Mouse (Mus musculus) CH12.LX (cell line): Measurements from ENCODE around the gene Ncoa1.

ENCODE experiments used
- CTCF ChIP-seq, 2 experiments: IDR thresholded peaks in 1 of 2; conservative IDR thresholded peaks in 1 of 2; 2 replicates each; pipeline ENCODE4 v1.5.1; 2011 to 2012; ENCODE audit warnings: low read depth in 2 of 2, low read length in 2 of 2, improper control_type of control experiment in 1 of 2, inconsistent platforms in 1 of 2, mild to moderate bottlenecking in 1 of 2, moderate library complexity in 1 of 2
- EP300 ChIP-seq: IDR thresholded peaks from 2 replicates; pipeline ENCODE4 v1.6.1; 2011; ENCODE audit warnings: low read length, improper control_type of control experiment
- GABPA ChIP-seq: IDR thresholded peaks from 2 replicates; pipeline ENCODE4 v1.6.1; 2012; ENCODE audit warnings: low read depth, low read length, improper control_type of control experiment, inconsistent platforms; ENCODE audit not compliant: insufficient replicate concordance
- NELFE ChIP-seq: IDR thresholded peaks from 2 replicates; pipeline ENCODE4 v1.6.1; 2011; ENCODE audit warnings: low read depth, low read length, improper control_type of control experiment
- POLR2A ChIP-seq: IDR thresholded peaks from 2 replicates; pipeline ENCODE4 v1.6.1; 2011; ENCODE audit warnings: low read depth, mild to moderate bottlenecking, improper control_type of control experiment, low read length
- SIN3A ChIP-seq: IDR thresholded peaks from 2 replicates; pipeline ENCODE4 v1.6.1; 2012; ENCODE audit warnings: low read length, improper control_type of control experiment, inconsistent platforms

GRCm38 (mm10) chr12:4523688-4524298 is 46.8 kb upstream of the Ncoa1 start:
- TF ChIP-seq CTCF (conservative IDR thresholded peaks at IDR 0.05 in 1 of 2, IDR thresholded peaks at IDR 0.05 in 1 of 2; ENCODE audit: low read depth in 2 of 2, low read length in 2 of 2) (no peak), SIN3A (no peak), GABPA (no peak), NELFE (no peak), POLR2A (no peak), EP300 (no peak)
